Mouse (Mus musculus) forebrain, postnatal 0 days (tissue): Measurements from ENCODE around the gene Sik1. TPM values are rescaled to one million over a fixed set of nuclear protein-coding genes. Genes with fewer than 3 reads are reported as not detected.

ENCODE experiments used
- ATAC-seq: fragments of 200-750 bp; cut with Nextera tagmentation; 2 replicates; pipeline ENCODE4 v1.8.0; 2017; ENCODE audit warnings: mild to moderate bottlenecking, moderate library complexity
- DNase-seq: peaks from one replicate; pipeline ENCODE4 v3.0.0-alpha.2; 2015
- H3K27ac ChIP-seq: fragments of 300-500 bp; sonication (generic); 2 replicates; pipeline ENCODE4 v1.5.1; 2014; ENCODE audit warnings: low read depth, mild to moderate bottlenecking, antibody characterized with exemption, low read length, moderate library complexity, mixed read lengths
- H3K27me3 ChIP-seq: fragments of 300-500 bp; sonication (generic); 2 replicates; pipeline ENCODE4 v1.6.1; 2014; ENCODE audit warnings: mild to moderate bottlenecking, low read length, mixed read lengths; ENCODE audit not compliant: insufficient read depth
- H3K36me3 ChIP-seq: fragments of 300-500 bp; sonication (generic); 2 replicates; pipeline ENCODE4 v1.6.1; 2014; ENCODE audit warnings: mild to moderate bottlenecking, moderate library complexity; ENCODE audit not compliant: insufficient read depth
- H3K4me1 ChIP-seq: fragments of 300-500 bp; sonication (generic); 2 replicates; pipeline ENCODE4 v1.6.1; 2014; ENCODE audit warnings: antibody characterized with exemption; ENCODE audit not compliant: insufficient read depth
- H3K4me2 ChIP-seq: fragments of 300-500 bp; sonication (generic); 2 replicates; pipeline ENCODE4 v1.6.1; 2014; ENCODE audit warnings: low read depth, mild to moderate bottlenecking, moderate library complexity
- H3K4me3 ChIP-seq: fragments of 300-500 bp; sonication (generic); 2 replicates; pipeline ENCODE4 v1.5.1; 2014; ENCODE audit warnings: low read depth, low read length, mixed read lengths
- H3K9ac ChIP-seq: fragments of 300-500 bp; sonication (generic); 2 replicates; pipeline ENCODE4 v1.6.1; 2014; ENCODE audit warnings: mild to moderate bottlenecking
- H3K9me3 ChIP-seq: fragments of 300-500 bp; sonication (generic); 2 replicates; pipeline ENCODE4 v1.6.1; 2016; ENCODE audit warnings: low read length
- CTCF ChIP-seq: sonication (generic); IDR thresholded peaks from 2 replicates; pipeline ENCODE4 v1.5.1; 2016; ENCODE audit warnings: antibody characterized with exemption, control low read depth, low read depth
- WGBS: fragments of 180-500 bp; shearing (Covaris S2); extraction: QIAGEN DNeasy Blood & Tissue Kit; methylation state at CpG from one replicate; pipeline ENCODE4 v1.1.7; 2014; 5-methylcytosine and 5-hydroxymethylcytosine counted together
- polyA plus RNA-seq: library from polyadenylated mRNA; unstranded; fragments of >200 nt; fragmentation: Nextera tagmentation; extraction: Ambion mirVana; gene quantifications from 2 replicates; pipeline ENCODE4 v1.2.1, GENCODE M21; 2015
- total RNA-seq: library from RNA; depleted of rRNA; stranded (reverse); fragments of >200 nt; gene quantifications from 2 replicates; pipeline ENCODE4 v1.2.3, GENCODE M21; 2014

Gene Sik1
- total and polyA plus RNA-seq, 2 experiments from 2014 or later, result 18.6 to 42.2 TPM

- Histone ChIP-seq H3K27me3 (no peaks in the 10 kb centered on the region), H3K9ac (no peak overlapping the region), H3K36me3 (no peaks in the 10 kb centered on the region), H3K4me1 (peaks cover 11% of the 10 kb centered on the region; the same call in 1 of the 2 replicates), H3K27ac (no peak overlapping the region), H3K4me2 (no peak overlapping the region), H3K4me3 (no peak overlapping the region), H3K9me3 (no peaks in the 10 kb centered on the region)
- ATAC-seq (0 out of 2 replicates have a peak, but pooled peaks have one; percentile 23), DNase-seq (no peak)
- TF ChIP-seq CTCF, result no peak
- 33% methylated on average over 3 of the region's 3 CpGs for WGBS
These were observed 21.2 kb upstream of the Sik1 start for GRCm38 (mm10) chr17:31876775-31877174.

- Histone ChIP-seq H3K27ac (no peak overlapping the region), H3K4me1 (peaks cover 11% of the 10 kb centered on the region; the same call in 1 of the 2 replicates), H3K4me2 (no peak overlapping the region), H3K36me3 (no peaks in the 10 kb centered on the region), H3K4me3 (no peak overlapping the region), H3K9ac (no peak overlapping the region), H3K27me3 (no peaks in the 10 kb centered on the region), H3K9me3 (no peaks in the 10 kb centered on the region)
- DNase-seq, result no peak
- 87% methylated on average over 10 of the region's 10 CpGs for WGBS
- no peak for TF ChIP-seq CTCF
- no peak for ATAC-seq
These were observed 19.8 kb upstream of the Sik1 start for GRCm38 (mm10) chr17:31875326-31875930.

- H3K9ac ChIP-seq, result no peak overlapping the region
- H3K4me2 ChIP-seq, result no peak overlapping the region
- no peak for DNase-seq
- no peaks in the 10 kb centered on the region for H3K36me3 ChIP-seq
- no peak for TF ChIP-seq CTCF
- ATAC-seq, result no peak
- H3K27me3 ChIP-seq, result no peaks in the 10 kb centered on the region
- no peak overlapping the region for H3K4me3 ChIP-seq
- WGBS, result 87% methylated on average over 12 of the region's 12 CpGs
- no peak overlapping the region for H3K27ac ChIP-seq
- H3K4me1 ChIP-seq, result peaks cover 11% of the 10 kb centered on the region; the same call in 1 of the 2 replicates
- H3K9me3 ChIP-seq, result no peaks in the 10 kb centered on the region
These were observed 19.1 kb upstream of the Sik1 start for GRCm38 (mm10) chr17:31874691-31875090.

- no peaks in the 10 kb centered on the region for H3K27me3 ChIP-seq
- 55% methylated on average over 8 of the region's 8 CpGs for WGBS
- no peaks in the 10 kb centered on the region for H3K9me3 ChIP-seq
- H3K36me3 ChIP-seq, result no peaks in the 10 kb centered on the region
- ATAC-seq, result no peak
- H3K4me2 ChIP-seq, result no peak overlapping the region
- H3K4me3 ChIP-seq, result no peak overlapping the region
- DNase-seq, result no peak
- H3K9ac ChIP-seq, result no peak overlapping the region
- H3K4me1 ChIP-seq, result peaks cover 11% of the 10 kb centered on the region; the same call in 1 of the 2 replicates
- no peak for TF ChIP-seq CTCF
- H3K27ac ChIP-seq, result no peak overlapping the region
These were observed 18.4 kb upstream of the Sik1 start for GRCm38 (mm10) chr17:31873973-31874372.

DNA sequence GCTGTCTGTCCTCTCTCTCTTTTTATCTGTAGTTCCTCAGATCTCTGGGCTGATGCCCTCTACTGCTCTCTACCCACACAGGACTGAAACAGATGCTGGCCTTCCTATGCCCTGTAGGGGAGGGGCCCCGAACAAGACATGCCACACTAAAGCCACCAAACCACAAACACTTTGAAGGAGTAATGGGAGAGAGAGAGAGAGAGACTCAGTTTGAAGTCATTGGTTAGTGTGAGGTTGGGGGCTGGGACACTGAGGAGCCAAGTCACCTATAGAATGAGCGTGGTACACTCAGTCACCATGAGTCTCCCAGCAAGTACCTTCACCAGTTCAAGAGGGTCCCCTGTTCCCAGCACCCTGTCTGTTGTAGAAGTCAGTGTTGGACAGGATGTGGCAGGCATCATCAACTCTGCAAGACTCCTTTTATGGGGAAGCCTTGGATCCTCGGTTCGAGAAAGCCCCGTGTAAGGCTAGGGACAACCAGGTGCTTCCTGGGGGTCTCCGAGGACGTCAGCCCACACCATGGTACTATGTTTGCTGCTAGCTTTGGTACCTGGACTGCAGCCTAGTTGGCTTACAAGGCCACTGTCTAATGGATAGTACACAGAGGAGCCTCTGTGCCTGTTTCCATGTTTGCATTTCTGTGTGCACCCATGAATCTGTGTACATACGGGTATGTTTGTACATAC, 17.7 kb upstream of the Sik1 start:
- H3K4me1 ChIP-seq, result peaks cover 11% of the 10 kb centered on the region; the same call in 1 of the 2 replicates
- H3K9ac ChIP-seq, result no peak overlapping the region
- no peaks in the 10 kb centered on the region for H3K27me3 ChIP-seq
- H3K27ac ChIP-seq, result no peak overlapping the region
- H3K9me3 ChIP-seq, result no peaks in the 10 kb centered on the region
- no peak overlapping the region for H3K4me3 ChIP-seq
- no peak for ATAC-seq
- no peak for TF ChIP-seq CTCF
- WGBS, result 85% methylated on average over 8 of the region's 8 CpGs
- DNase-seq, result no peak
- no peaks in the 10 kb centered on the region for H3K36me3 ChIP-seq
- H3K4me2 ChIP-seq, result no peak overlapping the region

- H3K4me2 ChIP-seq, result no peak overlapping the region
- DNase-seq (no peak), ATAC-seq (no peak)
- peaks cover 7% of the 10 kb centered on the region; the same call in 1 of the 2 replicates for H3K4me1 ChIP-seq
- H3K27me3 ChIP-seq, result no peaks in the 10 kb centered on the region
- H3K9ac ChIP-seq, result no peak overlapping the region
- H3K27ac ChIP-seq, result no peak overlapping the region
- no peaks in the 10 kb centered on the region for H3K9me3 ChIP-seq
- no peak for TF ChIP-seq CTCF
- no peak overlapping the region for H3K4me3 ChIP-seq
- WGBS, result 79% methylated on average over 7 of the region's 7 CpGs
- no peaks in the 10 kb centered on the region for H3K36me3 ChIP-seq
These were observed 17.2 kb upstream of the Sik1 start for GRCm38 (mm10) chr17:31872826-31873165.
